Mouse (Mus musculus): Measurements from ENCODE around the gene Sbf2. TPM values are rescaled to one million over a fixed set of nuclear protein-coding genes. Genes with fewer than 3 reads are reported as not detected.

Sbf2 gene
- polyA plus RNA-seq, 1 experiment from 2014 or later: 68.8 TPM

DNA sequence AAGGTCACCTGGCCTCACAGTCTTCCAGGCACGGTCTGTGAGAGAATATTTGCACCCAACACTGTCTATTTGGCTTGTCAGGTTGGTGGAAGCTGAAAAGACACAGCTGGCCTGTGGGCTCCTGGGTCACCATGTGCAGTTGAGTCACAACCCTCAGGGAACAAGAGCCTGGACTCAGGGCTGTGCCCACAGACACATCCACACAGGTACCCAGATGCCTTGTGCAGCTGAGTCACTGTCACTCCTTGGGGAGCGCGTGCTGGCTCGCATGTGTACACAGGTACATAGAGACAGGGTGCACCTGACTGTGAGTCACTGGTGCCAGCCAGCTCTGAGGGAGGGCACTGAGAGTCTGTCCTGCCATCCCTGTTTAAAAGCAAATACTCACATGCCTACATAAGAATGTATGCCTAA is 326.5 kb downstream of the Sbf2 start:
- H3K27ac ChIP-seq (replicated peaks): no peak overlapping the region
- H3K9me3 ChIP-seq: no peaks in the 10 kb centered on the region
- no peak for ATAC-seq (replicated peaks)
- no peak overlapping the region for H3K4me2 ChIP-seq (replicated peaks)
- H3K27me3 ChIP-seq: no peaks in the 10 kb centered on the region
- no peaks in the 10 kb centered on the region for H3K36me3 ChIP-seq
- H3K4me1 ChIP-seq: peaks cover 7% of the 10 kb centered on the region; the same call in 1 of the 2 replicates
- 90% methylated on average over 4 of the region's 4 CpGs for WGBS
- H3K9ac ChIP-seq (replicated peaks): no peak overlapping the region
- H3K4me3 ChIP-seq: no peak overlapping the region

GRCm38 (mm10) chr7:110287476-110288071 is 327.1 kb downstream of the Sbf2 start:
- 71% methylated on average over 8 of the region's 8 CpGs for WGBS
- H3K4me2 ChIP-seq (replicated peaks): no peak overlapping the region
- H3K9ac ChIP-seq (replicated peaks): no peak overlapping the region
- H3K9me3 ChIP-seq: no peaks in the 10 kb centered on the region
- no peaks in the 10 kb centered on the region for H3K36me3 ChIP-seq
- no peak overlapping the region for H3K4me3 ChIP-seq
- no peaks in the 10 kb centered on the region for H3K27me3 ChIP-seq
- no peak overlapping the region for H3K27ac ChIP-seq (replicated peaks)
- ATAC-seq (replicated peaks): peak; percentile 24; the same call in 1 of the 2 replicates
- peaks cover 7% of the 10 kb centered on the region; the same call in 1 of the 2 replicates for H3K4me1 ChIP-seq

- no peaks in the 10 kb centered on the region for H3K36me3 ChIP-seq
- peak; percentile 84 for ATAC-seq (replicated peaks)
- H3K9me3 ChIP-seq: no peaks in the 10 kb centered on the region
- no peaks in the 10 kb centered on the region for H3K27me3 ChIP-seq
- no peak overlapping the region for H3K9ac ChIP-seq (replicated peaks)
- no peak overlapping the region for H3K4me3 ChIP-seq
- H3K4me1 ChIP-seq: peaks cover 7% of the 10 kb centered on the region; the same call in 1 of the 2 replicates
- H3K27ac ChIP-seq (replicated peaks): no peak overlapping the region
- H3K4me2 ChIP-seq (replicated peaks): no peak overlapping the region
- 9% methylated on average over 12 of the region's 12 CpGs for WGBS
These were observed 327.8 kb downstream of the Sbf2 start for GRCm38 (mm10) chr7:110286838-110287475.

DNA sequence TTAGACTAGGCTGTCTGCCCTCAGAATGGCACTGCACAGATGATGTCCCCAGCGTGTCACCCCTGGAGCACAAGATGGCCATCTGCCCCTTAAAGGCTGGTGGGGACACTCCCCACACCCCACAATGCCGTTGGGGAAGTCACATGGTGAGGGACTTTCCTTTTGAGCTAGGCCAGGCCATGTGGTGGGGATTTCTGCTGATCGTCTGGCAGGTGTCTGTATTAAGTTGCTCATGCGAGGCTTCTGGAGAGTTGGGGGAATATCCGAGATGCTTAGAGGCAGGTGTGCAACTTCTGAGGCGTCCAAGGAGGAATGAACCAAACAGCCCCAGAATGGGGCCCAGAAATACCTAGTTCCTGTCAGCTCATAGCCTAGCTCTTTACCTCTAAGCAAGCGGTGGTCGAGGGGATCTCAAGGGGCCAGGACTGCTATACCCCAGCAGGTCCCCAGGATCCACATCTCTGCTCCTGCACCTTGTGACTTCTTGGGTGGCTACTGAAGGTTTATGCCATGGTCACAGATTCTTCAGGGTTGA is 328.5 kb downstream of the Sbf2 start:
- Histone ChIP-seq H3K4me2 (replicated peaks) (no peak overlapping the region), H3K27ac (replicated peaks) (no peak overlapping the region), H3K9me3 (no peaks in the 10 kb centered on the region), H3K9ac (replicated peaks) (no peak overlapping the region), H3K4me3 (no peak overlapping the region), H3K4me1 (peaks cover 7% of the 10 kb centered on the region; the same call in 1 of the 2 replicates), H3K36me3 (no peaks in the 10 kb centered on the region), H3K27me3 (no peaks in the 10 kb centered on the region)
- ATAC-seq (replicated peaks): peak; percentile 19; the same call in 1 of the 2 replicates
- WGBS: 80% methylated on average over 8 of the region's 8 CpGs

DNA sequence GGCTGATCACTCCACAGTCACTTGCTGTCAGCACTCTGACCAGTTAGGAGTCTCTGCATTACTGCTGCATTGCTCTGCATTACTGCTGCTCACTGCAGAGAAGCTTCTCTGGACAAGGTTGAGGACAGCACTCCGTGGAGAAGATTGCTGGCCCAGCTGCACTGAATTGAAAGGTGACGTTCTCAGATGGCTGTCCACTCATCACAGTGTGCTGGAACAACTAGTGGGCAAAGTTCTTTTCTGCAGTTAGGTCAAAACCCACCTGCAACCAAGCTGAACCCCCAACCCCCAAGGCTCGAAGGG is 328.9 kb downstream of the Sbf2 start:
- H3K4me1 ChIP-seq: peaks cover 7% of the 10 kb centered on the region; the same call in 1 of the 2 replicates

DNA sequence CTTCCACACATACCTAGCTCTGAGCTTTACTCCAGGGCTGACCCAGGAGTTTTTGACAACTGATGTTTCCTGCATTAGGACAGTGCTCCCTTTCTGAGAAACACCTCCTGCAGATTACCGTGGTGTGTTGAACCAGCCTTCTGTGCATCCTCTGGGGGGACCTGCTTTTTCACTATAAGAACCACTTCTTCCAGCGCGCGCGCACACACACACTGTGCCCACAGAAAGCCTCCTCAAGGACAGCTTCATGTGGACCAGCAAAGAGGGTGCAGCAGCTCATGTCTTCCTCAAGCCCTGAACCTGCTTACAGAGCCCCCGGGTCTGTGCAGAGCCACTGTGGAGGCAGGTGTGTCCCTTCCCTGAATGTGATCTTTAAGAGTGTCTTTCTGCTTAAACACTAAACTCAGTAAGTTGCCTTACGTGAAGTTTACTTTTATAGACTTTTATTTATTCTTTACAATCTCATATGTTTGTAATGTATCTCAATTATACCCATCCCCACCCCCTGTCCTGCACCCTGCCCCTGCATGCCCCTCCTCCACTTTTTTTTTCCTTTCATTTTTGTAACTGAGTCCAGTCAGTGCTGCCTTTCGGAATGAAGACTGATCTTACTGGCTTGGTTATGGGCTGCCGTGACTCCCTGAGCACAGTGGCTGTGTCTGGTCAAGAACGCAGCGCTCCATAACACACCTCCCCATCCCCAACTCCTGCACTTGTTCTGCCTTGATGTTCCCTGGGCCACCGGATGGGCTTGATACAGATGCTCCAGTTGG is 329.5 kb downstream of the Sbf2 start:
- peaks cover 7% of the 10 kb centered on the region; the same call in 1 of the 2 replicates for H3K4me1 ChIP-seq
- H3K4me3 ChIP-seq: no peak overlapping the region
- no peaks in the 10 kb centered on the region for H3K36me3 ChIP-seq
- no peak overlapping the region for H3K27ac ChIP-seq (replicated peaks)
- 92% methylated on average over 12 of the region's 12 CpGs for WGBS
- no peak for ATAC-seq (replicated peaks)
- H3K9ac ChIP-seq (replicated peaks): no peak overlapping the region
- no peak overlapping the region for H3K4me2 ChIP-seq (replicated peaks)
- no peaks in the 10 kb centered on the region for H3K9me3 ChIP-seq
- no peaks in the 10 kb centered on the region for H3K27me3 ChIP-seq

More for the DNA sequence above, 328.9 kb downstream of the Sbf2 start:
- WGBS: 83% methylated on average over 3 of the region's 3 CpGs
- H3K4me3 ChIP-seq: no peak overlapping the region
- H3K36me3 ChIP-seq: no peaks in the 10 kb centered on the region
- H3K27ac ChIP-seq (replicated peaks): no peak overlapping the region
- no peak for ATAC-seq (replicated peaks)
- H3K27me3 ChIP-seq: no peaks in the 10 kb centered on the region
- no peaks in the 10 kb centered on the region for H3K9me3 ChIP-seq
- no peak overlapping the region for H3K9ac ChIP-seq (replicated peaks)
- H3K4me2 ChIP-seq (replicated peaks): no peak overlapping the region

DNA sequence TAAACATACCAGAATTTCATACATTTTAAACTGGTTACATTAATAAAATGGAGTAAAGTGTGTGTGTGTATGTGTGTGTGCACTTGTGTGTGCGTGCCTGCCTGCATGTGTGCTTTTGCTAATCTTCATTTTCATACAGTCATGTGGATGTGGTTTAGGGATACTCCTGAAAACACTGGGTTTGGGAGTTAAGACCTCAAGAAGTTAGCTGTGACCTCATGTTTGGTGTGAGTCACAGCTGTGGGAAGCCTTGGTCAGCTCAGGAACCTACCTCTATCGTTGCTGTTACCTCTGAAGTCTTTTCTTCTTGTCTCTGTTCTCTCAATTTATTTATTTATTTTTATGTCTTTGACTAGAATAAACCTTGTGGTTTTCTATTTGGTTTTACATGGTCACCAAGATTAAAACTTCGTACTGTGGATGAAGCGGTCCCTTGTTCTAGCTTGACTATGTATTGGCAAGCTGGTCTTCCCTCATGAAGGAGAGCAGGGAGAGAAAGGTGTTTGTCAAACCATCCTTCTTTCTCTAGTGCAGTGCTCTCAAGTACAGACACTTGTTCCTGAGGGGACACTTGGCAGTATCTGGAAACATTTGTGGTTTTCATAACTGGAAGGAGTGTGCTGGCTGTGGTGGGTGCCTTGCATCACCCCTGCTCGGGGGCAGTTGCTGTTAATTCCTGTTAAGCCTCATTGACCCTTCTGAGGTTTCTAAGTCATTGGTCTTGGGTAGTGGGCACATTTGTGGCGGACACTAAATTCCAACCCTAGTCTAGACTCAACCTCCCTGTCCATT is 331.0 kb downstream of the Sbf2 start:
- no peak for ATAC-seq (replicated peaks)
- no peak overlapping the region for H3K27ac ChIP-seq (replicated peaks)
- no peak overlapping the region for H3K9ac ChIP-seq (replicated peaks)
- no peaks in the 10 kb centered on the region for H3K27me3 ChIP-seq
- 93% methylated on average over 6 of the region's 6 CpGs for WGBS
- no peaks in the 10 kb centered on the region for H3K9me3 ChIP-seq
- H3K4me2 ChIP-seq (replicated peaks): no peak overlapping the region
- H3K36me3 ChIP-seq: no peaks in the 10 kb centered on the region
- no peak overlapping the region for H3K4me3 ChIP-seq
- H3K4me1 ChIP-seq: peaks cover 4% of the 10 kb centered on the region; the same call in 1 of the 2 replicates

- Histone ChIP-seq H3K27ac (replicated peaks) (no peak overlapping the region), H3K9me3 (no peaks in the 10 kb centered on the region), H3K27me3 (no peaks in the 10 kb centered on the region), H3K4me2 (replicated peaks) (no peak overlapping the region), H3K4me3 (no peak overlapping the region), H3K9ac (replicated peaks) (no peak overlapping the region), H3K4me1 (0 out of 2 replicates have a peak, but pooled peaks cover 4% of the 10 kb centered on the region), H3K36me3 (no peaks in the 10 kb centered on the region)
- WGBS: 85% methylated on average over 11 of the region's 11 CpGs
- no peak for ATAC-seq (replicated peaks)
These were observed 331.9 kb downstream of the Sbf2 start for GRCm38 (mm10) chr7:110282797-110283196.

DNA sequence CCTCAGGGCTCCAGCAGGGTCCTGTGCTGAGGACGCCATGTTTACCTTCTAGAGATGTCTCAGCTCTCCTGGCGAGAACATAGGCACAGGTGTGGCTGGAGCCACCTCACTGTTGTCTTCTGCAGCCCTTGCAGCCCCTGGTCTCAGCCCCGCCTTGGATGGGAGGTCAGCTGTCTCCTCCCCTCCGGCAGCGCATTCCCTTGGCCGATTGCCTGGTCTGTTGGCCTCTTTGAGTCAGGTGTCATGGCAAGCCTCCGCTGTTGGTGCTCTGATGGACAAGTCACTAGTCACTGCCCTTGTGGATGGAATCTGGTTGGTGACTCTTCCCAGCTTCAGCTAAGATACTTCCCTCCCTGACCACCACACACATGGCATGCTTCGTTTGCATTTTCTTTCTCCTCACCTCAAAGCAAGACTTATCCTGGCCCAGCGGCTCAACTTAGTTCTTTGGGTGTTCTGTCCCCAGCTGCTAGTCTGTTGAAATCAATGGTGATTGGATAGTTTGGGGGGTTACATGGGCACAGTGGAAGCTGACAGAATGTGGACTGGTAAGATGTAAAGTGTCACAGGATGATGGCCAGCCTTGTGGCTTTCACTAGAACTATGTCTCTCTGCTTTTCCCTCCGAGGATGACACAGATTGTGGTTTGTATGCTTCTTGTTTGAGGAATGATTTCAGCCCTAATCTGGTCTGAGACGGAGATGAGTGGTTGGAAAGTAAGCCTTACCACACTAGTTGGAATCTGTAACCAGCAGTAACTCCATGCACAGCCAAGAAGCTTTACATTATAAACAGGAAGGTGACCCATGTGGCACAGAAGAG is 333.1 kb downstream of the Sbf2 start:
- Histone ChIP-seq H3K4me2 (replicated peaks) (no peak overlapping the region), H3K27ac (replicated peaks) (no peak overlapping the region), H3K9ac (replicated peaks) (no peak overlapping the region), H3K4me3 (no peak overlapping the region), H3K36me3 (no peaks in the 10 kb centered on the region), H3K4me1 (no peaks in the 10 kb centered on the region), H3K27me3 (no peaks in the 10 kb centered on the region), H3K9me3 (no peaks in the 10 kb centered on the region)
- no peak for ATAC-seq (replicated peaks)
- WGBS: 90% methylated on average over 11 of the region's 11 CpGs

GRCm38 (mm10) chr7:110279183-110279582 is 335.5 kb downstream of the Sbf2 start:
- 100% methylated on average over 4 of the region's 4 CpGs for WGBS
- ATAC-seq (replicated peaks): no peak
- no peak overlapping the region for H3K9ac ChIP-seq (replicated peaks)
- no peaks in the 10 kb centered on the region for H3K4me1 ChIP-seq
- H3K27me3 ChIP-seq: no peaks in the 10 kb centered on the region
- no peaks in the 10 kb centered on the region for H3K9me3 ChIP-seq
- no peaks in the 10 kb centered on the region for H3K36me3 ChIP-seq
- no peak overlapping the region for H3K27ac ChIP-seq (replicated peaks)
- H3K4me2 ChIP-seq (replicated peaks): no peak overlapping the region
- H3K4me3 ChIP-seq: no peak overlapping the region

GRCm38 (mm10) chr7:110277734-110278245 is 336.9 kb downstream of the Sbf2 start:
- no peak for ATAC-seq (replicated peaks)
- Histone ChIP-seq H3K4me3 (no peak overlapping the region), H3K36me3 (no peaks in the 10 kb centered on the region), H3K4me2 (replicated peaks) (no peak overlapping the region), H3K27ac (replicated peaks) (no peak overlapping the region), H3K27me3 (no peaks in the 10 kb centered on the region), H3K9me3 (no peaks in the 10 kb centered on the region), H3K4me1 (no peaks in the 10 kb centered on the region), H3K9ac (replicated peaks) (no peak overlapping the region)
- 89% methylated on average over 5 of the region's 5 CpGs for WGBS

Measured in forebrain, embryonic 15.5 days (tissue).